Mouse (Mus musculus): Measurements from ENCODE around the gene Ceacam1.

The Ceacam1 gene

GRCm38 (mm10) chr7:25439978-25440815 is 37.2 kb downstream of the Ceacam1 start:
- DNase-seq = peak; percentile 89

- DNase-seq = peak; percentile 79
Measured at GRCm38 (mm10) chr7:25439124-25439822, 38.1 kb downstream of the Ceacam1 start.

- DNase-seq = peak; percentile 63
Measured at GRCm38 (mm10) chr7:25436704-25437103, 40.7 kb downstream of the Ceacam1 start.

DNA sequence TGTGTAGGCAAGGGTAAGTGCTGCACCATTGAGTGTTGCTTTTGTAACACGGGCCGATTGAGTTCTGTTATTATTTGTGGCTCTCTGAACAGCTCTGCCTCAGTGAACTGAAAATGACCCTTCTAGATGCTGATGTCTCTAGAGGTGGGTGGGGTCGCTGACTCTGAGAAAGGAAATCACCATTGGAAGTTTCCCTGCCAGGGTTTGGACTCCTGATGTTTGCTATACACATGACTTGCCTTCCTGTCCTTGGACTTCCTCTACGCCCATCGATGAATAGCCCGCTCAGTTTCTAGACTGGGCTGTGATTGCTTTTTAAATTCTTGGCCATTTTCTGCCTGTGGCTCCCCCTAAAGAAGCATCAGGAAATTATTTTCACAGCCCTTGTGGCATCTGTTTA is 41.2 kb downstream of the Ceacam1 start:
- peak; percentile 98 for DNase-seq

GRCm38 (mm10) chr7:25435546-25435851 is 41.9 kb downstream of the Ceacam1 start:
- peak; percentile 95 for DNase-seq

- peak; percentile 95 for DNase-seq
Measured at GRCm38 (mm10) chr7:25434654-25435545, 42.5 kb downstream of the Ceacam1 start.

GRCm38 (mm10) chr7:25433781-25434560 is 43.4 kb downstream of the Ceacam1 start:
- DNase-seq = peak; percentile 78

GRCm38 (mm10) chr7:25433007-25433541 is 44.3 kb downstream of the Ceacam1 start:
- peak; percentile 97 for DNase-seq

GRCm38 (mm10) chr7:25432381-25432780 is 45.0 kb downstream of the Ceacam1 start:
- peak; percentile 72 for DNase-seq

GRCm38 (mm10) chr7:25429886-25430784 is 47.3 kb downstream of the Ceacam1 start:
- peak; percentile 43 for DNase-seq

DNA sequence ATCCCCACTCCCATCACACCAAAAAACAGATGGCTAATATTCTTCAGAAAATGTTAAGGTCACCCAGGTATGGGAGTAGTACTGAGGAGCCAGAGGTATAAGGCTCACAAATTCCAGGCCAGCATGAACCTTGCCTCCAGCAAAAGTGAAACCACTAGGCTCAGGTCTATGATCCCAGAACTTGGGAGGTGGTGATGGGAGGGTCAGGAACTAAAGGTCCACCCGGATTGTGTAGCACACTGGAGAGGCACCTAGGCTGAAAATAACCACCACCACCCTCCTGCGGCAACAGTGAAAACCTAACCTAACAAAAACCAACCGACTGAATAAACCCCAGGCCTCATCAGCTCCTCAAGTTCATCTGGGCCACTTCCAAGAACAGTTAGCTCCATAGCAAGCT is 49.1 kb downstream of the Ceacam1 start:
- peak; percentile 73 for DNase-seq

DNA sequence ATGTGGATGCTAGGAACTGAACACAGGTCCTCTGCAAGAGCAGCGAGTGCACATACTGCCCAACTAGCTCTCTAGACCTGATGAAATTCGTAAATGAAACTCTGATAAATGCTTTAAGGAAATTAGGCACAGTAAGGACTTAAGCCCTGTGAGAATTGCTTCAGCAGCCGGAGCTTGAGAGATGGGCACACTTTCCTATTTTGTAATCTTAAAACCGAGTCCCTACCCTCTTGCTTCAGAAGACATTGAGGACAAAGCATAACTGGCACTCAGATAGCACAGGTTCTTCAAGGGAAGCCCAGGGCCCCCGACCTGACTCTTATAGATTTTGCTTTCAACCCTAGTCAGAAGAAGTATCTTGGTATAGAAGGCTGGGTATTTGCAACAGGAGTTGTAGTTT is 50.3 kb downstream of the Ceacam1 start:
- peak; percentile 45 for DNase-seq

- DNase-seq = peak; percentile 68
Measured at GRCm38 (mm10) chr7:25426380-25426779, 51.0 kb downstream of the Ceacam1 start.

- peak; percentile 93 for DNase-seq
Measured at GRCm38 (mm10) chr7:25424429-25424828, 53.0 kb downstream of the Ceacam1 start.

DNA sequence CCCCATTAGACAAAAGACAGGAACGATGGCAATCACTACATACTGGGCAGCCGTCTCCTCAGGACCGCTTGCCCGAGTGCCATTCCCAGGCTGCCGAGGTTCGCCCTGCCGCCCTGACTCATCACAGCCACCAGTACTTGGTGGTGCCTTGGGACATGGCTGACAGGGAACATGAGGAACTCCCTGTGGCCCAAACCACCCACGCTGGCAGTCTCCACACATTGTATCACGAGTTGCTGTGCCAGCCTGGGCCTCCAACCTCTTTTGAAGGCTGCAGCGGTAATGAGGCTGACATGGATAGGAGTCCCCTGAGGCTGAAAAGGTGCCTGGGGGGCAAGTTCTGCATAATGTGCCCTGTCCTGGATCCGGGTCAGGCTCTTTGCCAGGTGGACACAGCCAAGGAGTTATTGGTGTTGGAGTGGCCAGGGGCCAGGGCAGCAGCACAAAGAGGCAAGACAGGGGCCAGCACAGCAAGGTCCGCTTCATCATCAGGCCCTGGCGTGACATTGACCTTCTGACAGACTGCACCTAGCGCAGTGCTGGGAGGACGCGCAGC is 55.0 kb downstream of the Ceacam1 start:
- peak; percentile 88 for DNase-seq

DNA sequence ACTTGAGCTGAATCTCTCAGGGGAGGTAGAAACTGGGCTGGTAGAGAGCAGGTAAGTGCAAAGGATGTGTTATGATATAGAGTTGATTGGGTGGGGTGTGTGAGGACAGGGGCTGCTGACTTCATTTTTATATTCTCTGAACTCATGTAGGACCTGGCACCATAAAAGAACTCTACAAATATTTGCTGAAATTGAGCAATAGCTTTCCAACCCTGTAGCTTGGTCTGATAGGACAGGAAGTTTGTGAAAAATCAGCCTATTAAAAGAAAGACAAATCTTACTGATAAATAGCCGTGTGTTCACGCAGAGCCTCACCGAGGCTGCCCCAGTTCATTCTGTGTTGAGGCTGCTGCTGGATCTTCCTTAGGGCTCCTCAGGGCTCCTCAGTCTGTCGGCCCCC is 57.5 kb downstream of the Ceacam1 start:
- no peak for DNase-seq

DNA sequence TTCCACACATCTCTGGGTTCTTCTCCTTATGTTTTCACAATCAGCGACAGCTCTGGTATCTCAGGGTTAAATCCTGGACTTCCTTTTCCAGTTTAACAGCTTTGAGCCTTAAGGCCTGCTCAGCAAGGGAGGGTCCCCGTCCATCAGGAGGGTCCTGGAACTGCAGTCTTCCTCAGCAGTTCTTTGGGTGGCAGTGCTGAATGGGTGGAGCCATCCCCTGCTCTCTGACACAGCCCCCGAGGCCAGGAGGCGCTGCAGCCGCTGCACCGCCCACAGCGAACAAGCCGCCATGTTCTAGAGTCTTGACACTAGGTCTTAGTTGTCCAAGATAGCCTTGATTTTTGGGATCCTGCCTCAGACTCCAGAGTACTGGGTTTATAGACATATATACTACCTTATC is 57.9 kb downstream of the Ceacam1 start:
- no peak for DNase-seq

- no peak for DNase-seq
Measured at GRCm38 (mm10) chr7:25417597-25417996, 59.8 kb downstream of the Ceacam1 start.

DNA sequence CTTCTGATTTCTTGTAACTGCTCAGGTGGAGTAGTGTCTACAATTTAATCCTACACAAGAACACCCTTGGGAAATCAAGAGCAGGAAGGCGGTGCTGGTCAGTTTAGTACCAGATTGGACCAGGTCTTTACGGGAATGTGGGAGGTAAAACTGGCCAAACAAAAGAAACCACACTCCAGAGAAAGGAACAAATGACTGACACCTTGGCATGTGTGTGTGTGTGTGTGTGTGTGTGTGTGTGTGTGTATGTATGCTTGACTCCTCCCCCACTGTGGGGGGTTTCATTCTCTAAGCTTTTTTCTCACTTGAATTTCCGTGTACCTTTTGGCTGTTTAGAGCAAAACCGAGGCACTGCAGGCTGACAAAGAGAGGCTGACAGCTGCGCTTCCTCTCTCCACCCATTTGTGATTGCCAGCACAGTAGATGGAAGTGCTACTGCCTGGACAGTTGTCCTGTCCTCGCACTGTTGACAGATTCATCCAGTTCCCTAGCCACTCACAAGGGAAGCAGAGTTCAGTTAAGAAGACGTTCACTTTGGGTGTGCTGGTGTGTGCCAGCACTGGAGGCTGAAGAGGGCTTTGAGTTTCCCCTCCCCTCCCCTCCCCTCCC is 64.5 kb downstream of the Ceacam1 start, which contains the start of gene Cxcl17:
Gene Cxcl17, minus strand, starts transcription at position 54 of the 609 bp plus-strand sequence.
- peak; percentile 88 for DNase-seq

- peak; percentile 72 for DNase-seq
Measured at GRCm38 (mm10) chr7:25411861-25412260, 65.5 kb downstream of the Ceacam1 start.
